Mouse (Mus musculus): Measurements from ENCODE around the gene Coa7. TPM values are rescaled to one million over a fixed set of nuclear protein-coding genes. Genes with fewer than 3 reads are reported as not detected.

Coa7 gene
- polyA plus RNA-seq, 2 experiments, result 9.3 to 29.1 TPM

- no peak overlapping the region for H3K4me3 ChIP-seq (ENCODE audit: insufficient read depth in 1 of 2, low read depth in 2 of 2, low read length in 2 of 2)
- no peaks in the 10 kb centered on the region for H3K9me3 ChIP-seq (ENCODE audit: control insufficient read depth, low read length)
- TF ChIP-seq CTCF (IDR thresholded peaks at IDR 0.05; ENCODE audit: low read depth) (no peak), EP300 (IDR thresholded peaks at IDR 0.05; ENCODE audit: low read depth) (no peak)
- H3K27ac ChIP-seq, result no peak overlapping the region
- H3K4me1 ChIP-seq (replicated peaks; ENCODE audit: control insufficient read depth in 2 of 2, insufficient read depth in 2 of 2, low read length in 1 of 2), result peaks cover 3 to 8% of the 10 kb centered on the region in 2 experiments; a peak in 2 of 4 replicates
- no peak overlapping the region for H3K4me2 ChIP-seq (ENCODE audit: low read depth)
- H3K27me3 ChIP-seq (ENCODE audit: control insufficient read depth, insufficient read depth, low read length), result no peaks in the 10 kb centered on the region; the same call in 1 of the 2 replicates
- no peak for DNase-seq (ENCODE audit: low read depth in 3 of 3, low spot score in 3 of 3)
- ATAC-seq (ENCODE audit: insufficient read depth), result no peak
- no peak overlapping the region for H3K9ac ChIP-seq (replicated peaks)
- WGBS (ENCODE audit: insufficient replicate concordance), result 36% methylated on average over 7 of the region's 7 CpGs
- H3K36me3 ChIP-seq (replicated peaks; ENCODE audit: control insufficient read depth, insufficient read depth, low read depth), result no peaks in the 10 kb centered on the region
Measured at GRCm38 (mm10) chr4:108363355-108364110, 35.6 kb downstream of the Coa7 start.

- DNase-seq (ENCODE audit: low read depth in 3 of 3, low spot score in 3 of 3) (no peak), ATAC-seq (ENCODE audit: insufficient read depth) (no peak)
- no peak overlapping the region for H3K27ac ChIP-seq
- TF ChIP-seq CTCF (IDR thresholded peaks at IDR 0.05; ENCODE audit: low read depth) (no peak), EP300 (IDR thresholded peaks at IDR 0.05; ENCODE audit: low read depth) (no peak)
- H3K4me2 ChIP-seq (ENCODE audit: low read depth), result no peak overlapping the region
- H3K27me3 ChIP-seq (ENCODE audit: control insufficient read depth, insufficient read depth, low read length), result no peaks in the 10 kb centered on the region; the same call in 1 of the 2 replicates
- peaks cover 3 to 8% of the 10 kb centered on the region in 2 experiments; a peak in 2 of 4 replicates for H3K4me1 ChIP-seq (replicated peaks; ENCODE audit: control insufficient read depth in 2 of 2, insufficient read depth in 2 of 2, low read length in 1 of 2)
- no peaks in the 10 kb centered on the region for H3K36me3 ChIP-seq (replicated peaks; ENCODE audit: control insufficient read depth, insufficient read depth, low read depth)
- no peak overlapping the region for H3K9ac ChIP-seq (replicated peaks)
- no peaks in the 10 kb centered on the region for H3K9me3 ChIP-seq (ENCODE audit: control insufficient read depth, low read length)
- WGBS (ENCODE audit: insufficient replicate concordance), result 43% methylated on average over 5 of the region's 5 CpGs
- H3K4me3 ChIP-seq (ENCODE audit: insufficient read depth in 1 of 2, low read depth in 2 of 2, low read length in 2 of 2), result no peak overlapping the region
Measured at GRCm38 (mm10) chr4:108364111-108364476, 36.2 kb downstream of the Coa7 start.

GRCm38 (mm10) chr4:108369254-108369653 is 41.3 kb downstream of the Coa7 start:
- Histone ChIP-seq H3K27ac (no peak overlapping the region), H3K4me1 (replicated peaks; ENCODE audit: control insufficient read depth in 2 of 2, insufficient read depth in 2 of 2, low read length in 1 of 2) (0 out of 4 replicates have a peak, but pooled peaks cover 0 to 3% of the 10 kb centered on the region in 2 experiments), H3K36me3 (replicated peaks; ENCODE audit: control insufficient read depth, insufficient read depth, low read depth) (no peaks in the 10 kb centered on the region), H3K4me3 (ENCODE audit: insufficient read depth in 1 of 2, low read depth in 2 of 2, low read length in 2 of 2) (no peak overlapping the region), H3K9me3 (ENCODE audit: control insufficient read depth, low read length) (no peaks in the 10 kb centered on the region), H3K4me2 (ENCODE audit: low read depth) (no peak overlapping the region), H3K27me3 (ENCODE audit: control insufficient read depth, insufficient read depth, low read length) (no peaks in the 10 kb centered on the region), H3K9ac (replicated peaks) (no peak overlapping the region)
- no peak for ATAC-seq (ENCODE audit: insufficient read depth)
- TF ChIP-seq EP300 (IDR thresholded peaks at IDR 0.05; ENCODE audit: low read depth) (no peak), CTCF (IDR thresholded peaks at IDR 0.05; ENCODE audit: low read depth) (no peak)
- 29% methylated on average over 5 of the region's 5 CpGs for WGBS (ENCODE audit: insufficient replicate concordance)
- DNase-seq (ENCODE audit: low read depth in 3 of 3, low spot score in 3 of 3), result no peak

GRCm38 (mm10) chr4:108370409-108370808 is 42.5 kb downstream of the Coa7 start:
- 22% methylated on average over 4 of the region's 4 CpGs for WGBS (ENCODE audit: insufficient replicate concordance)
- DNase-seq (ENCODE audit: low read depth in 3 of 3, low spot score in 3 of 3) (no peak), ATAC-seq (ENCODE audit: insufficient read depth) (no peak)

GRCm38 (mm10) chr4:108371421-108371820 is 43.5 kb downstream of the Coa7 start:
- Histone ChIP-seq H3K9ac (replicated peaks) (no peak overlapping the region), H3K4me2 (ENCODE audit: low read depth) (no peak overlapping the region), H3K4me3 (ENCODE audit: insufficient read depth in 1 of 2, low read depth in 2 of 2, low read length in 2 of 2) (no peak overlapping the region), H3K36me3 (replicated peaks; ENCODE audit: control insufficient read depth, insufficient read depth, low read depth) (no peaks in the 10 kb centered on the region), H3K4me1 (replicated peaks; ENCODE audit: control insufficient read depth in 2 of 2, insufficient read depth in 2 of 2, low read length in 1 of 2) (0 out of 4 replicates have a peak, but pooled peaks cover 0 to 3% of the 10 kb centered on the region in 2 experiments), H3K27ac (no peak overlapping the region), H3K9me3 (ENCODE audit: control insufficient read depth, low read length) (no peaks in the 10 kb centered on the region), H3K27me3 (ENCODE audit: control insufficient read depth, insufficient read depth, low read length) (no peaks in the 10 kb centered on the region)
- DNase-seq (ENCODE audit: low read depth in 3 of 3, low spot score in 3 of 3) (no peak), ATAC-seq (ENCODE audit: insufficient read depth) (no peak)
- 73% methylated on average over 3 of the region's 3 CpGs for WGBS (ENCODE audit: insufficient replicate concordance)
- TF ChIP-seq EP300 (IDR thresholded peaks at IDR 0.05; ENCODE audit: low read depth) (no peak), CTCF (IDR thresholded peaks at IDR 0.05; ENCODE audit: low read depth) (no peak)

More at GRCm38 (mm10) chr4:108370409-108370808, 42.5 kb downstream of the Coa7 start:
- Histone ChIP-seq H3K4me2 (ENCODE audit: low read depth) (no peak overlapping the region), H3K27me3 (ENCODE audit: control insufficient read depth, insufficient read depth, low read length) (no peaks in the 10 kb centered on the region), H3K9me3 (ENCODE audit: control insufficient read depth, low read length) (no peaks in the 10 kb centered on the region), H3K36me3 (replicated peaks; ENCODE audit: control insufficient read depth, insufficient read depth, low read depth) (no peaks in the 10 kb centered on the region), H3K27ac (no peak overlapping the region), H3K4me1 (replicated peaks; ENCODE audit: control insufficient read depth in 2 of 2, insufficient read depth in 2 of 2, low read length in 1 of 2) (0 out of 4 replicates have a peak, but pooled peaks cover 0 to 3% of the 10 kb centered on the region in 2 experiments), H3K9ac (replicated peaks) (no peak overlapping the region), H3K4me3 (ENCODE audit: insufficient read depth in 1 of 2, low read depth in 2 of 2, low read length in 2 of 2) (no peak overlapping the region)
- TF ChIP-seq EP300 (IDR thresholded peaks at IDR 0.05; ENCODE audit: low read depth) (no peak), CTCF (IDR thresholded peaks at IDR 0.05; ENCODE audit: low read depth) (no peak)
